Mouse (Mus musculus) olfactory bulb, adult 2 months (tissue): ENCODE measurements around the gene Gm10277.

Experiments used
- CTCF ChIP-seq: fragments of 200-500 bp; IDR thresholded peaks from 2 replicates; pipeline ENCODE4 v1.5.1; 2012; ENCODE audit warnings: low read depth, mild to moderate bottlenecking, low read length, moderate library complexity; ENCODE audit not compliant: insufficient read depth
- POLR2A ChIP-seq: fragments of 200-500 bp; IDR thresholded peaks from 2 replicates; pipeline ENCODE4 v1.6.1; 2012; ENCODE audit warnings: mild to moderate bottlenecking, low read depth, low read length, moderate library complexity; ENCODE audit not compliant: insufficient read depth

DNA sequence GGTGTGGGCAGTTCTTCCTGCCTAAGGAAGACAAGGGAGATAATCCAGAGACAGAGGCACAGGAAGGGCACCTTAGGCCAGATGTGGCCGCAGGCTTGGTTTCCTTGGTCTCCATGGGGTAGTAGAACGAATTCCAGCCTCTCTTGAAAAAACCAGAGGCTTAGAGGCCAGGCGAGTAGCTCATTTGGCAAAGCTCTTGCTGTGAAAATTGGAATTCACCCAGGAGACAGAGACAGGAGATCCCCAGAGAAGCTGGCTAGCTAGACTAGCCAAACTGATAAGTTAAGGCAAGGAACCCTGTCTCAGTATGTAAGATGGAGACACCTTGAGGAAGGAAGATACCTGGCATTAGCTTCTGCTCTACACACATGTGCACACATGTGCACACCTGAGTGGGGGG is 38.8 kb upstream of the Gm10277 start:
- TF ChIP-seq CTCF (no peak), POLR2A (no peak)
